Mouse (Mus musculus): ENCODE data around the gene Cbr3. TPM values are rescaled to one million over a fixed set of nuclear protein-coding genes. Genes with fewer than 3 reads are reported as not detected.

Gene Cbr3
- total RNA-seq, 2 experiments from 2014 or later: 3.0 to 3.6 TPM

Other genes with a start within 250 kb of the Cbr3 start
- 1 to 10 TPM in 1 of 2 experiments, under 1 TPM in 1; 0.62 to 1.5 TPM for gene Setd4, start 79.2 kb upstream of the Cbr3 start, total RNA-seq (2021)
- 10 to 100 TPM; 19.0 to 22.3 TPM for gene Cbr1, start 77.4 kb upstream of the Cbr3 start, total RNA-seq (2021)
- 1 to 10 TPM in 1 of 2 experiments, under 1 TPM in 1; 0.91 to 1.2 TPM for gene Gm5678, start 55.1 kb upstream of the Cbr3 start, total RNA-seq (2021)
- gene Dop1b, start 28.7 kb downstream of the Cbr3 start, total RNA-seq (2021): 10 to 100 TPM; 25.7 to 28.5 TPM
- gene Morc3, start 148.9 kb downstream of the Cbr3 start, total RNA-seq (2021): 10 to 100 TPM; 10.5 to 16.8 TPM
- gene Chaf1b, start 200.7 kb downstream of the Cbr3 start, total RNA-seq (2021): 1 to 10 TPM; 1.4 to 2.3 TPM

Measured in gastrocnemius, postnatal 14 days (tissue).